Mouse (Mus musculus) heart, postnatal 25 days (tissue): ENCODE results near the gene Gm49416. TPM values are rescaled to one million over a fixed set of nuclear protein-coding genes. Genes with fewer than 3 reads are reported as not detected.
"Not testable (repeated sequence)": the region's sequence is repeated elsewhere in the genome, so short reads cannot be mapped to it uniquely, and the experiment has no call there.

ENCODE experiments used
- DNase-seq: peaks from one replicate; pipeline ENCODE4 v3.0.0; 2022; ENCODE audit warnings: low spot score
- intact Hi-C: fragments of 180-260 bp; cut with DNase I; formaldehyde crosslinking; loops from one replicate; pipeline ENCODE4 v1.15.1; 2025
- total RNA-seq, 2 experiments: library from RNA; stranded (reverse); gene quantifications; 2 replicates each; pipeline ENCODE4 v1.2.3; 2021

Gene Gm49416
- total RNA-seq, 2 experiments from 2014 or later: 0.68 to 2.0 TPM

- peak; percentile 97 for DNase-seq
- intact Hi-C loops: no loop called here
These were observed 17.2 kb upstream of the Gm49416 start, which contains the start of gene Ubxn1 for GRCm38 (mm10) chr19:8871267-8872186. Gene Ubxn1, plus strand, starts transcription at chr19:8871496.

GRCm38 (mm10) chr19:8872266-8872840 lies 16.4 kb upstream of the Gm49416 start:
- DNase-seq: no peak
- intact Hi-C loops: no loop called here

GRCm38 (mm10) chr19:8875031-8875430 lies 13.7 kb upstream of the Gm49416 start:
- no peak for DNase-seq
- intact Hi-C loops: no loop called here

- intact Hi-C loops: no loop called here
- DNase-seq: peak; percentile 83
These were observed 8.3 kb upstream of the Gm49416 start, which contains the start of gene Uqcc3 for GRCm38 (mm10) chr19:8880311-8881033. Gene Uqcc3, minus strand, starts transcription at chr19:8880923.

- intact Hi-C loops: no loop called here
These were observed 7.7 kb upstream of the Gm49416 start for GRCm38 (mm10) chr19:8881034-8881392.

GRCm38 (mm10) chr19:8883616-8884015 lies 5.1 kb upstream of the Gm49416 start, which contains the start of the genes Lbhd1 and Gm49403:
Gene Lbhd1, plus strand, starts transcription at chr19:8883732.
Gene Gm49403, plus strand, starts transcription at chr19:8883930.
- no peak for DNase-seq
- intact Hi-C loops: no loop called here

More at GRCm38 (mm10) chr19:8881034-8881392, 7.7 kb upstream of the Gm49416 start:
- DNase-seq: no peak

GRCm38 (mm10) chr19:8886916-8887584 lies 1.7 kb upstream of the Gm49416 start:
- intact Hi-C loops: loop anchor here (5.0 kb wide), 1 partner anchor 45 kb away; no protein-coding TSS in a partner anchor
- no peak for DNase-seq

- DNase-seq: no peak
- intact Hi-C loops: loop anchor here (5.0 kb wide), 1 partner anchor 46 kb away; no protein-coding TSS in a partner anchor
These were observed 902 bp upstream of the Gm49416 start for GRCm38 (mm10) chr19:8887585-8888463.

- intact Hi-C loops: no loop called here
- DNase-seq: peak; percentile 66
These were observed 4.4 kb downstream of the Gm49416 start, which contains the start of gene Ints5 for GRCm38 (mm10) chr19:8892829-8893766. Gene Ints5, plus strand, starts transcription at chr19:8893005.

GRCm38 (mm10) chr19:8895397-8895960 lies 6.8 kb downstream of the Gm49416 start:
- intact Hi-C loops: no loop called here
- no peak for DNase-seq

- intact Hi-C loops, DNase-seq: not testable (repeated sequence)
These were observed 7.5 kb downstream of the Gm49416 start for GRCm38 (mm10) chr19:8896231-8896630.

- DNase-seq, intact Hi-C loops: not testable (repeated sequence)
These were observed 8.6 kb downstream of the Gm49416 start for GRCm38 (mm10) chr19:8897211-8897864.

- intact Hi-C loops: loop anchor here (2.0 kb wide), 1 partner anchor 69 kb away; the partner anchor contains the start of gene Eef1g
- DNase-seq: peak; percentile 92
These were observed 9.3 kb downstream of the Gm49416 start, which contains the start of gene Ganab for GRCm38 (mm10) chr19:8897865-8898495. Gene Ganab, plus strand, starts transcription at chr19:8898071.

GRCm38 (mm10) chr19:8898576-8898975 lies 9.8 kb downstream of the Gm49416 start:
- intact Hi-C loops: loop anchor here (2.0 kb wide), 1 partner anchor 68 kb away; the partner anchor contains the start of gene Eef1g
- no peak for DNase-seq

GRCm38 (mm10) chr19:8899079-8899478 lies 10.4 kb downstream of the Gm49416 start:
- DNase-seq: no peak
- intact Hi-C loops: loop anchor here (2.0 kb wide), 1 partner anchor 68 kb away; the partner anchor contains the start of gene Eef1g

GRCm38 (mm10) chr19:8903412-8903811 lies 14.7 kb downstream of the Gm49416 start:
- intact Hi-C loops: no loop called here
- DNase-seq: no peak
